Mouse (Mus musculus) G1E (cell line): ENCODE measurements around the gene Defb43.

Source experiments
- CTCF ChIP-seq: IDR thresholded peaks from 2 replicates; pipeline ENCODE4 v1.5.1; 2012; ENCODE audit warnings: low read depth, low read length, inconsistent platforms, mixed read lengths
- GATA1 ChIP-seq: IDR thresholded peaks from 2 replicates; pipeline ENCODE4 v1.6.1; 2012; ENCODE audit warnings: borderline replicate concordance, low read length, inconsistent platforms, mixed read lengths

GRCm38 (mm10) chr14:62997777-62998176, 13.8 kb upstream of the Defb43 start, which contains the start of gene Defb47:
- TF ChIP-seq CTCF, result no peak
- TF ChIP-seq GATA1, result no peak
